Mouse (Mus musculus): ENCODE measurements around the gene Ero1lb. TPM values are rescaled to one million over a fixed set of nuclear protein-coding genes. Genes with fewer than 3 reads are reported as not detected.

The Ero1lb gene
- total and polyA plus RNA-seq, 3 experiments: 4.2 to 5.8 TPM; not detected in 1

DNA sequence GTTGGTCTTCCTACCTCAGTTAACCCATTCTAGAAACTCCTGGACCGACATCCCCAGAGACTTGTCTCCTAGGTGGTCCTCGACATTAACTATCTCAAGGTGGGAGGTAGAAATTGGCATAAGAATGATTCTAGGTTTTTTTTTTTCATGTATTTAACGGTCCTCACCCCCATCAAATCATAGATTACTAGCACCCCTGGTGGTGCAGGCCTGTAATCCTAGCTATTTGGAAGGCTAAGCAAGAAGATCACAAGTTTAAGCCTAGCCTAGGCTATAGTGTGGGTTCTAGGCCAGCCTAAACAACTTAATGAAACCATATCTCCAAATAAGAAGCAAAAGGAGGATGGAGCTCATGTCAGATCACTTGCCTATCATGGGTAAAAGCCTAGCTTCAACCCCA, 6.6 kb upstream of the Ero1lb start:
- Histone ChIP-seq H3K4me1 (ENCODE audit: control insufficient read depth in 1 of 2, insufficient read depth in 2 of 2, low read length in 2 of 2) (no peaks in the 10 kb centered on the region), H3K27me3 (ENCODE audit: control insufficient read depth in 1 of 2, insufficient read depth in 2 of 2, low read length in 2 of 2) (peaks cover 14 to 19% of the 10 kb centered on the region in 2 experiments), H3K9ac (ENCODE audit: control insufficient read depth, low read depth, low read length, poor library complexity, severe bottlenecking) (no peak overlapping the region), H3K36me3 (ENCODE audit: control insufficient read depth in 1 of 2, insufficient read depth in 2 of 2, low read length in 2 of 2) (no peaks in the 10 kb centered on the region), H3K4me3 (ENCODE audit: control insufficient read depth in 1 of 2, insufficient read depth in 1 of 2, low read depth in 2 of 2, low read length in 2 of 2) (no peak overlapping the region), H3K27ac (ENCODE audit: control insufficient read depth, low read depth, low read length) (no peak overlapping the region), H3K9me3 (replicated peaks; ENCODE audit: insufficient read depth, low read length) (no peaks in the 10 kb centered on the region), H3K79me2 (ENCODE audit: control insufficient read depth, insufficient read depth, low read length, poor library complexity) (no peaks in the 10 kb centered on the region)
- TF ChIP-seq TAL1 (IDR thresholded peaks at IDR 0.05; ENCODE audit: low read length) (no peak), TCF12 (IDR thresholded peaks at IDR 0.05; ENCODE audit: low read depth, low read length) (no peak), POLR2AphosphoS2 (IDR thresholded peaks at IDR 0.05; ENCODE audit: low read length) (no peak), UBTF (IDR thresholded peaks at IDR 0.05; ENCODE audit: borderline replicate concordance, insufficient read depth, low read depth, low read length) (no peak), E2F4 (IDR thresholded peaks at IDR 0.05; ENCODE audit: borderline replicate concordance, low read depth, low read length) (no peak)
- DNase-seq (ENCODE audit: low read depth, low spot score): no peak

DNA sequence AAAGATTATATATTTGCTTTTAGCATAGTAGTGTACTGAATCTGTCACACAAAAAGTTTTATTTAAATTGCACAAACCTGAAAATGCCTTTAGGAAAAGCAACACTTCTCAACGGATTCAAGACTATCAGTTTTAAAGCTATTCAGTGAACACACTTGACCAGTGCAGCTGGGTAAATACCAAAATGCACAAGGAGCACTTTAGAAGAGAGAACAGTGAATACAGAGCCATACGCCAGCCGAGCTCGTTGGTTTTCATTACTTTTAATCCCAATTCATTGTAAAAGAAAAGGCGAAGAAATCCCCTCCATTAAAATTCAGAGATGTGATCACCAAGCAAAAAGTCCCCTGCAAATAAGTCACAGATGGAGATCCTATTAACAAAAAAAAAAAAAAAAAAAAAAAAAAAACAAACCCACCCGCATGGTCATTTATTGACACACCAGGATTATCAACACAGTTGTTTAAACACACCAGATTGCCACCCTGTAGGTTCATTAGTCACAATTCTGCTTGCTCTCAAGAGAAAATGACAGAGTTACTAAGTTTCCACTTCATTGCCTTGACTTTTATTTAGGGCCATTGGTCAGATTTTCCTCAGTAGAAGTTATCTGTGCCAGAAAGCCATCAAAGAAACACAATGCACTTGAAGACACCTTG, 6.1 kb upstream of the Ero1lb start:
- Histone ChIP-seq H3K27ac (ENCODE audit: control insufficient read depth, low read depth, low read length) (no peak overlapping the region), H3K9ac (ENCODE audit: control insufficient read depth, low read depth, low read length, poor library complexity, severe bottlenecking) (no peak overlapping the region), H3K9me3 (replicated peaks; ENCODE audit: insufficient read depth, low read length) (no peaks in the 10 kb centered on the region), H3K79me2 (ENCODE audit: control insufficient read depth, insufficient read depth, low read length, poor library complexity) (no peaks in the 10 kb centered on the region), H3K36me3 (ENCODE audit: control insufficient read depth in 1 of 2, insufficient read depth in 2 of 2, low read length in 2 of 2) (no peaks in the 10 kb centered on the region), H3K4me1 (ENCODE audit: control insufficient read depth in 1 of 2, insufficient read depth in 2 of 2, low read length in 2 of 2) (no peaks in the 10 kb centered on the region), H3K27me3 (ENCODE audit: control insufficient read depth in 1 of 2, insufficient read depth in 2 of 2, low read length in 2 of 2) (peaks cover 14 to 17% of the 10 kb centered on the region in 2 experiments), H3K4me3 (ENCODE audit: control insufficient read depth in 1 of 2, insufficient read depth in 1 of 2, low read depth in 2 of 2, low read length in 2 of 2) (no peak overlapping the region)
- no peak for TF ChIP-seq CHD2 (IDR thresholded peaks at IDR 0.05; ENCODE audit: low read length)
- TF ChIP-seq MAX (IDR thresholded peaks at IDR 0.05; ENCODE audit: low read length): no peak
- no peak for TF ChIP-seq ZMIZ1 (IDR thresholded peaks at IDR 0.05; ENCODE audit: low read depth, low read length)
- TF ChIP-seq CTCF (IDR thresholded peaks at IDR 0.05 in 2 of 3, conservative IDR thresholded peaks at IDR 0.05 in 1 of 3; ENCODE audit: control insufficient read depth in 1 of 3, insufficient read depth in 1 of 3, low read depth in 2 of 3, low read length in 3 of 3, poor library complexity in 1 of 3, severe bottlenecking in 1 of 3): no peak
- TF ChIP-seq POLR2A (IDR thresholded peaks at IDR 0.05; ENCODE audit: control insufficient read depth in 1 of 2, insufficient read depth in 1 of 2, low read depth in 1 of 2, low read length in 2 of 2, poor library complexity in 1 of 2): no peak
- no peak for TF ChIP-seq ETS1 (IDR thresholded peaks at IDR 0.05; ENCODE audit: low read depth, low read length)
- TF ChIP-seq ELF1 (IDR thresholded peaks at IDR 0.05; ENCODE audit: low read depth, low read length): no peak
- no peak for TF ChIP-seq MAFK (IDR thresholded peaks at IDR 0.05; ENCODE audit: borderline replicate concordance, low read depth, low read length)
- TF ChIP-seq EP300 (IDR thresholded peaks at IDR 0.05; ENCODE audit: low read depth in 1 of 2, low read length in 2 of 2): no peak
- no peak for TF ChIP-seq MAZ (IDR thresholded peaks at IDR 0.05; ENCODE audit: low read depth, low read length)
- TF ChIP-seq USF1 (IDR thresholded peaks at IDR 0.05; ENCODE audit: low read depth, low read length): no peak
- TF ChIP-seq MYB (IDR thresholded peaks at IDR 0.05; ENCODE audit: low read depth, low read length): no peak
- TF ChIP-seq RAD21 (IDR thresholded peaks at IDR 0.05; ENCODE audit: low read depth, low read length): no peak
- no peak for TF ChIP-seq ZC3H11A (IDR thresholded peaks at IDR 0.05; ENCODE audit: low read depth, low read length)
- DNase-seq (ENCODE audit: low read depth, low spot score): no peak

Measured in MEL (cell line).